Mouse (Mus musculus): ENCODE measurements around the gene Mvk. TPM values are rescaled to one million over a fixed set of nuclear protein-coding genes. Genes with fewer than 3 reads are reported as not detected.

Gene Mvk
- total and polyA plus RNA-seq, 2 experiments from 2014 or later, result 70.6 to 113 TPM

GRCm38 (mm10) chr5:114462067-114463040 lies 18.3 kb downstream of the Mvk start:
- Histone ChIP-seq H3K4me3 (ENCODE audit: low read depth, low read length) (no peak overlapping the region), H3K36me3 (ENCODE audit: insufficient read depth, low read length) (no peaks in the 10 kb centered on the region), H3K4me1 (ENCODE audit: insufficient read depth, low read length) (0 out of 2 replicates have a peak, but pooled peaks cover 7% of the 10 kb centered on the region), H3K9me3 (ENCODE audit: low read length) (no peaks in the 10 kb centered on the region), H3K9ac (replicated peaks; ENCODE audit: low read length, poor library complexity, severe bottlenecking) (no peak overlapping the region), H3K27me3 (ENCODE audit: insufficient read depth, low read length) (no peaks in the 10 kb centered on the region), H3K4me2 (ENCODE audit: low read depth, low read length, poor library complexity, severe bottlenecking) (no peak overlapping the region), H3K27ac (ENCODE audit: low read depth, low read length) (no peak overlapping the region)
- no peak for TF ChIP-seq CTCF (IDR thresholded peaks at IDR 0.05)
- no peak for DNase-seq (ENCODE audit: low spot score)
- ATAC-seq (ENCODE audit: low FRiP score), result no peak
- 79% methylated on average over 23 of the region's 24 CpGs for WGBS

DNA sequence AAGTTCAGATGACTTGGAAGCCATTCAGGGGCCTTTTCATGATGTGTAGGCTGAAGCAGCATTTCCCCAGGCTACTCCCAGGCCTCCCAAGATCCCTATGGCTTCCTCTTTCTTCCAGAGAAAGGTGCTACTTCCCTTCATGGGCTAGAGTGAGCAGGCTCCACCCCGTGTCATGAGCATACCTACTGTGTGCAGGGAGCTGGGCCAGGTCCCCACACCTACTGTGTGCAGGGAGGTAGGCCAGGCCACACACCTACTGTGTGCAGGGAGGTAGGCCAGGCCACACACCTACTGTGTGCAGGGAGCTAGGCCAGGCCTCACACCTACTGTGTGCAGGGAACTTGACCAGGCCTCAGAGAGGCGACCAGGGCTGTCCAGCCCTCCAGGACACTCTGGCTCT lies 20.5 kb downstream of the Mvk start:
- Histone ChIP-seq H3K4me1 (ENCODE audit: insufficient read depth, low read length) (peaks cover 13% of the 10 kb centered on the region; the same call in 1 of the 2 replicates), H3K27ac (ENCODE audit: low read depth, low read length) (no peak overlapping the region), H3K36me3 (ENCODE audit: insufficient read depth, low read length) (no peaks in the 10 kb centered on the region), H3K4me3 (ENCODE audit: low read depth, low read length) (no peak overlapping the region), H3K27me3 (ENCODE audit: insufficient read depth, low read length) (no peaks in the 10 kb centered on the region), H3K4me2 (ENCODE audit: low read depth, low read length, poor library complexity, severe bottlenecking) (no peak overlapping the region), H3K9ac (replicated peaks; ENCODE audit: low read length, poor library complexity, severe bottlenecking) (no peak overlapping the region), H3K9me3 (ENCODE audit: low read length) (no peaks in the 10 kb centered on the region)
- no peak for TF ChIP-seq CTCF (IDR thresholded peaks at IDR 0.05)
- 79% methylated on average over 2 of the region's 2 CpGs for WGBS
- DNase-seq (ENCODE audit: low spot score), result no peak
- ATAC-seq (ENCODE audit: low FRiP score), result no peak

GRCm38 (mm10) chr5:114465641-114466040 lies 21.6 kb downstream of the Mvk start:
- 62% methylated on average over 7 of the region's 7 CpGs for WGBS
- H3K4me1 ChIP-seq (ENCODE audit: insufficient read depth, low read length), result peaks cover 13% of the 10 kb centered on the region; the same call in 1 of the 2 replicates
- H3K27me3 ChIP-seq (ENCODE audit: insufficient read depth, low read length), result no peaks in the 10 kb centered on the region
- H3K36me3 ChIP-seq (ENCODE audit: insufficient read depth, low read length), result no peaks in the 10 kb centered on the region
- H3K4me2 ChIP-seq (ENCODE audit: low read depth, low read length, poor library complexity, severe bottlenecking), result no peak overlapping the region
- no peak overlapping the region for H3K4me3 ChIP-seq (ENCODE audit: low read depth, low read length)
- 0 out of 2 replicates have a peak overlapping the region, but pooled peaks have one; percentile 1 for H3K9ac ChIP-seq (replicated peaks; ENCODE audit: low read length, poor library complexity, severe bottlenecking)
- DNase-seq (ENCODE audit: low spot score), result no peak
- H3K9me3 ChIP-seq (ENCODE audit: low read length), result no peaks in the 10 kb centered on the region
- no peak overlapping the region for H3K27ac ChIP-seq (ENCODE audit: low read depth, low read length)
- ATAC-seq (ENCODE audit: low FRiP score), result no peak
- TF ChIP-seq CTCF (IDR thresholded peaks at IDR 0.05), result no peak

GRCm38 (mm10) chr5:114467019-114467418 lies 22.9 kb downstream of the Mvk start:
- Histone ChIP-seq H3K4me1 (ENCODE audit: insufficient read depth, low read length) (peaks cover 13% of the 10 kb centered on the region; the same call in 1 of the 2 replicates), H3K27ac (ENCODE audit: low read depth, low read length) (peak overlapping the region; percentile 75), H3K9me3 (ENCODE audit: low read length) (no peaks in the 10 kb centered on the region), H3K27me3 (ENCODE audit: insufficient read depth, low read length) (no peaks in the 10 kb centered on the region), H3K9ac (replicated peaks; ENCODE audit: low read length, poor library complexity, severe bottlenecking) (peak overlapping the region; percentile 51; the same call in 1 of the 2 replicates), H3K4me2 (ENCODE audit: low read depth, low read length, poor library complexity, severe bottlenecking) (peak overlapping the region; percentile 50), H3K4me3 (ENCODE audit: low read depth, low read length) (peak overlapping the region; percentile 19; the same call in 1 of the 2 replicates), H3K36me3 (ENCODE audit: insufficient read depth, low read length) (no peaks in the 10 kb centered on the region)
- ATAC-seq (ENCODE audit: low FRiP score) (no peak), DNase-seq (ENCODE audit: low spot score) (no peak)
- no peak for TF ChIP-seq CTCF (IDR thresholded peaks at IDR 0.05)
- WGBS, result 0% methylated on average over 11 of the region's 11 CpGs

GRCm38 (mm10) chr5:114467430-114467829 lies 23.4 kb downstream of the Mvk start:
- Histone ChIP-seq H3K27ac (ENCODE audit: low read depth, low read length) (peak overlapping the region; percentile 75), H3K4me2 (ENCODE audit: low read depth, low read length, poor library complexity, severe bottlenecking) (peak overlapping the region; percentile 50), H3K9ac (replicated peaks; ENCODE audit: low read length, poor library complexity, severe bottlenecking) (peak overlapping the region; percentile 51; the same call in 1 of the 2 replicates), H3K4me1 (ENCODE audit: insufficient read depth, low read length) (peaks cover 13% of the 10 kb centered on the region; the same call in 1 of the 2 replicates), H3K27me3 (ENCODE audit: insufficient read depth, low read length) (no peaks in the 10 kb centered on the region), H3K9me3 (ENCODE audit: low read length) (no peaks in the 10 kb centered on the region), H3K4me3 (ENCODE audit: low read depth, low read length) (peak overlapping the region; percentile 19; the same call in 1 of the 2 replicates), H3K36me3 (ENCODE audit: insufficient read depth, low read length) (no peaks in the 10 kb centered on the region)
- TF ChIP-seq CTCF (IDR thresholded peaks at IDR 0.05), result no peak; the same call in 1 of the 2 replicates
- peak; percentile 76; the same call in 1 of the 2 replicates for ATAC-seq (ENCODE audit: low FRiP score)
- 2% methylated on average over 9 of the region's 13 CpGs for WGBS
- peak; percentile 90 for DNase-seq (ENCODE audit: low spot score)

- WGBS, result 32% methylated on average over 4 of the region's 4 CpGs
- no peak for ATAC-seq (ENCODE audit: low FRiP score)
- peaks cover 13% of the 10 kb centered on the region; the same call in 1 of the 2 replicates for H3K4me1 ChIP-seq (ENCODE audit: insufficient read depth, low read length)
Measured at GRCm38 (mm10) chr5:114468007-114468406, 23.9 kb downstream of the Mvk start.

More at GRCm38 (mm10) chr5:114468007-114468406, 23.9 kb downstream of the Mvk start:
- Histone ChIP-seq H3K9ac (replicated peaks; ENCODE audit: low read length, poor library complexity, severe bottlenecking) (no peak overlapping the region), H3K4me2 (ENCODE audit: low read depth, low read length, poor library complexity, severe bottlenecking) (no peak overlapping the region), H3K27me3 (ENCODE audit: insufficient read depth, low read length) (no peaks in the 10 kb centered on the region), H3K4me3 (ENCODE audit: low read depth, low read length) (no peak overlapping the region), H3K27ac (ENCODE audit: low read depth, low read length) (no peak overlapping the region), H3K9me3 (ENCODE audit: low read length) (no peaks in the 10 kb centered on the region), H3K36me3 (ENCODE audit: insufficient read depth, low read length) (no peaks in the 10 kb centered on the region)
- DNase-seq (ENCODE audit: low spot score), result no peak
- no peak for TF ChIP-seq CTCF (IDR thresholded peaks at IDR 0.05)
